Mouse (Mus musculus) left cerebral cortex, postnatal 25 days (tissue): Measurements from ENCODE around the gene Cbx3. TPM values are rescaled to one million over a fixed set of nuclear protein-coding genes. Genes with fewer than 3 reads are reported as not detected.

Experiments
- DNase-seq, 2 experiments: peaks; one replicate each; pipeline ENCODE4 v3.0.0; 2022; ENCODE audit warnings: low spot score in 2 of 2, mixed read lengths in 1 of 2
- intact Hi-C: fragments of 180-260 bp; cut with DNase I; formaldehyde crosslinking; loops from one replicate; pipeline ENCODE4 v1.15.1; 2025
- total RNA-seq, 2 experiments: library from RNA; stranded (reverse); gene quantifications; 2 replicates each; pipeline ENCODE4 v1.2.3; 2021

Gene Cbx3
- total RNA-seq: 100 to 1,000 TPM; 134 to 138 TPM

DNA sequence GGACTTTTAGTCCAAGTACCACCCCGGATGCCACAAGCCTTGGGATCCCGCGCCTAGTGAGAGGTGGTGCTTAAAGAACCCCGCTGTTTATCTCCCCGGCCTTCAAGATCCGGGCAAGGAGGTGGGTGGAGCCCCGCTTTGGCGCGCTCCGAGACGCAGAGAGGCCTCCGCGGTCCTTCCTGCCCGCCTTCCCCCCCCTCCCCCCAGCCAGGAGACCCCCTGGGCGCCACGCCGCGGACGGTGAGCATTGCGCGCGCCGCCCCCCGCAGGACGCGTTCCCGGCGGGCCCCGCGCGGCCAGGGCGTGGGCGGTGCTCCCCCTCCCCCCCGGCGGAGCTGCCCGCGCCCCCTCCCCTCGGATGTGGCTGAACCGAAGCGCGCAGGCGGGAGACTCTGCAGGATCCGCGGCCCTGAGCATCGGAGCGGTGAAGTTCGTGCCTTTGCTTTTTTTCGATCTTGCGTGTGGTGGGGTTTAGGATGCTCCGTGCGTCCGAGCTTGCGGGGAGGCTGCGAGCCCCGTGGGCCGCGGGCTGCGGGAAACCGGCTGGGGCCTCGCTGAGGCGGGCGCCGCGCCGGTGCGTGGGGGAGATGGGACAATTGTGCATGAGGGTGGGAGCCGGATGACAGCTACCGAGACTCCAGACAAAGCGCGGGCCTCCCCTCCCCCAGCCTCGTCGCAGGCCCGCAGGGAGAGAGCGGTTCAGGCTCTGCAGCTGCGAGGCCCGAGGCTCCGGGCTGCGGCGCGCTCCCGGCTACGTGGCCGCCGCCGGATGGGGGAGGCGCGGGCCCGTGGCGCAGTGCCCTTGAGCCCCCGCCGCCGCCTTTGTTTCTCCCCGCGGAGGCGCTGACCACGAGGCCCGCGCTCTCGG lies at the start of gene Cbx3:
Gene Cbx3 (plus strand): TSS at position 50 of the 868 bp plus-strand sequence.
- peak; percentile 77 to 90 for DNase-seq
- intact Hi-C loops: loop anchor here (1.0 to 5.0 kb wide), 2 partner anchors 54 to 387 kb away; no protein-coding TSS in a partner anchor

DNA sequence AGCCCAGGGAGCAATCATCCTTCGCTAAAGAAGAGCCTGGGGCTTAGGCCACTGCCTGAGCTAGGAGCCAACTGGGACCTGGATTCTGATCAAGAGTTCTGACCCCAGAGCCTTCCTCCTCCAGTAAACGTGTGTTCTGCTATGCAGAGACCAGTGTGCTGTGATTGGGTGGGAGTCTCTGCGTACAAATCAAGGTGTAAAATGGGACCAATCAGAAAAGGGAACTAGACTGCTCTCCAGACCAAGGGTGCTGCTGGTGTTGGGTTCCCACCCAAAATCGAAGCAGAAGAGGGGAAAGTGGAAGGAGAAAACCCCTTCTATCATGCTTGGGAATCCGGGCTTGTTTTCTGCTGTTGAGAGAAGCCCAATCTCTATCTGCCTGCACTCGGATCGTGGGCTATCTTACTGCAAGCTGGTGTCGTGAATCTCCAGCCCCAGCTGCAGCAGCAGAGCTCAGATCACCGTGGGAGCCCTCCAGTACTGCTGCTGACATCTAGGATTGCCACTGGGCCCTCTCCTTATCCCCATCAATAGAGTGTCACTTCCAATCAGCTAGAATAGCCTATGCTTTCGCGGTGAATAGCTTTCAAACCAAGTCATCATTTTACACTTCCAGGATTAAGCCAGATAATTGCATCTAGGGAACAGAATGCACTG lies 46.6 kb upstream of the Cbx3 start:
- intact Hi-C loops: no loop called here
- DNase-seq: no peak

DNA sequence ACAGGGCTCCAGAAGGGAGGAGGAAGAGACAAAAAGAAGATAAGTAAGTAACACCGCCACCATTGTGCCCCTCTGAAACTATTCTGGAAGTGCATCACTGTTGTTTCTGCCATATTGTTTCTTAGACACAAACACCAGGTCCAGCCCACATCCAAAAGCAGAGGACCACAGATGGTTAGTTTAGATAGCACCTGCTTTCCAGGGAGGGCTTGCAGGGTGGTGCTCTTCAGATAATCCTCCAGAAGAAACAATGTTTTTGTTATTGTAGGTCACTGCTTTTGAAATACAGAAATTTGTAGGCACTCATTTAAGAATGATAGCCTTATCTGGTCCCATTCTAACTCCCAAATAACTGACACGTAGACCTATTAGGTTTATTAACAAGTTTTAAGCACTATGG lies 45.6 kb upstream of the Cbx3 start:
- intact Hi-C loops: no loop called here
- no peak for DNase-seq

DNA sequence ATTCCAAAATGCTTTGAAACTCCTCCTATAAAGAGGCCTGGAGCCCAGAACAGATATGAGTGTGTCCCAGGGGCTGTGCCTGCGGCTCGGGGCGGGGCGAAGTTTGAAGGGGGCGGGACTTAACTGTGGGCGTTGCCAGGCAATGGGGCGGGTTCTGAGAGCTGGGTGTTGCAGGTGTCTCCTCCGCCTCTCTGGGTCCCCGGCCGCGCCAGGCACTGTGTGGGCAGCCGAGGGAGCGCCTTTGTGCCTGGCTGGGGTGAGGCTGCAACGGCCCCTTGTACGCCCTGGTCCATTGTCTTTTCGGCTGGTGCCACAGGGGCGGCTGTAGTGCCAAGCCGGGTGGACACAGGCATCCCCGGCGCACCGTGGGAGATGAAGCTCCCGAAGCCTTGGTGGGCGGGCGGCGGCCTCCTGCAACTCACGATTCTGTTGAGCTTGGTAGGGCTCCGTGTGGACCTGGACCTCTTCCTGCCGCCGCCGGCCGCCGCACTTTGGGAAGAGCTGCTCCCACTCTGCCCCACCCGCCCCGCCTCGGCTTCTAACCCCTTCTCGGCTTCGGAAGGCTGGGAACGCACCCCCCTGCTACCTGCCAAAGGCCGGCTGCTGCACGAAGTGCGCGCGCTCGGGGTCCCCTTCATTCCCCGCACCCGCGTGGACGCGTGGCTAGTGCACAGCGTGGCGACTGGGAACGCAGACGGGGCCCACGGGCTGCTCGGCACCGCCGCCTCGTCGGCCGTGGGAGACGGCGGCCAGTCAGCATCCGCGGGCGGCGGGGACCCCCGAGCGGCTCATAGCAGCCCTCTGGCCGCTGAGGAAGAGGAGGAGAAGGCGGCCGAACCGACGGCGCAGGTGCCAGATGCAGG lies 37.4 kb upstream of the Cbx3 start, which contains the start of gene Nfe2l3:
Gene Nfe2l3 (plus strand): TSS at position 136 of the 863 bp plus-strand sequence.
- DNase-seq: peak; percentile 29 to 35
- intact Hi-C loops: no loop called here

GRCm38 (mm10) chr6:51434270-51434669 lies 35.9 kb upstream of the Cbx3 start:
- intact Hi-C loops: no loop called here
- DNase-seq: no peak

- intact Hi-C loops: no loop called here
- no peak for DNase-seq
These were observed 32.5 kb upstream of the Cbx3 start for GRCm38 (mm10) chr6:51437665-51438064.

GRCm38 (mm10) chr6:51438826-51439330 lies 31.3 kb upstream of the Cbx3 start:
- peak in 1 of 2 experiments; percentile 44 for DNase-seq

DNA sequence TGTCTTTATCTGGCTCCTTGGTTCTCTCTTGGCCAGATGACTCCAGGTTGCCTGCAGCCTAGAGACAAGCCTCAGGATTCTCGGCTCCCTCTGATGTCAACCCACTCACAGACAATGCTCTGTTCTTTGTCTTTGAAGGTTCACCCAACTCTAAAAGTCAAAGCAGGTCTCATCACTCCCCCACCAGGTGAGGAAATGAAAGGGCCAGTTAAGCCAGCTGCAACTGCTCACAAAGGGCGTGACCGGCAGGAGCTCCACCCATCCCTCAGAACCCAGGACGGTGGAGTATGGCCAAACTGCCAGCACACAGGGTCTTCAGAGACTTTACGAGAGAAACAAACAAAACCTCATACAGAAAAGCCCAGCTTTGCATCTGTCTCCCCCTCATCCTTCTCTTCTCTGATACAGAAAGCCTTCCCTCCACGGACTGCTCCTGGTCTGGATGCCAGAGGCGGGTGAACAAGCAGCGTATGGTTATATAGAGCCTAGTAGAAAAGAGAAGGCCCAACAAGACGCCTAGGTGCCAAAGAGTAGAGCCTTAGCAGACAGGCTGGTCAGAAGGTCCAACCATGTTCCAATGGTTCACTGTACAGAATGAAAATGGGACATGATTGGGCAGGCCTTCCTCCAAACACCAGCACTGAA lies 27.8 kb upstream of the Cbx3 start:
- no peak for DNase-seq
- intact Hi-C loops: no loop called here

More at GRCm38 (mm10) chr6:51438826-51439330, 31.3 kb upstream of the Cbx3 start:
- intact Hi-C loops: no loop called here

DNA sequence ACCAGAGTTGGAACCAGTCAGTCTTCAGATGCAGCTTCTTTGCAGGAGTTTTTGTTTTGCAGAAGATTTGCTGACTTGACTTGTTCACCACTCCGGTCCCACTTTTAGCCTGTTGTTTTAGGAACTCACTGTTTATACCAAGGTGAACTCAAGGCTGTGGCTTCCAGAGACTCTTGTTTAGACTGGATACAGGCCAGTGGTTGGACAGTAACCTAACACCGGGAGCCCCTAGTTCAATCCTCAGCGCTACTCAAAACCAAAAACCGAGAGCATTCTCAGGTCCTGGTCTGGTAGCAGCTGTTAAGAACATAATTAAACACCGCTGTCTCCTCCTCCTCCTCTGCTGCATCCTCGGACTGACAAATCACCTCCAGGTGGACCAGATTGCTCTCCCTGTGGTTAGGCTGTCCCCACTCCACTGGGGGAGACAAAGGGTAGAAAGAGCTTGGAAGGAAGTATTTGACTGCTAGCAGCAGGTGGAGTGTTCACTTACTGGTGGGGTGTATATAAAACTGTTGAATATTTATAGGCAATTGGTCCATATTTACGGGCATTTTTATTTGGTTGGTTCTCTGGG lies 17.1 kb upstream of the Cbx3 start:
- DNase-seq: no peak
- intact Hi-C loops: no loop called here

DNA sequence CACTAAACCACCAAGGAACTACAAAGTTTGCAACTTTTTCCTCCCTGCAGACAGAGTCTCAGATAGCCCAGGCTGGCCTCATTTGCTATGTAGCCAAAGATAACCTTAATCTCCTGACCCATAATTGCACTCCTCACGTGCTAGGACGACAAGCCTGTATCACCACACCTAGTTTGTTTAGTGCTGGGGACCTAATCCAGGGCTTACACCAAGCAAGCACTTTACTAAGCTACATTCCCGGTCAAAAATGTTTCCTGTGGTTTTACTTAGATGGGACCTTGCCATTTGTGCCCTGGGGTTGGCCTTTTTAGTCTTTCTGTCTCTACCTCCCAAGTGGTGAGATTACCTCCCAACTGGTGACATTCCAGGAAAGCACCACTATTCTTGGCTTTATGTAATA lies 15.2 kb upstream of the Cbx3 start:
- intact Hi-C loops: no loop called here
- DNase-seq: no peak

DNA sequence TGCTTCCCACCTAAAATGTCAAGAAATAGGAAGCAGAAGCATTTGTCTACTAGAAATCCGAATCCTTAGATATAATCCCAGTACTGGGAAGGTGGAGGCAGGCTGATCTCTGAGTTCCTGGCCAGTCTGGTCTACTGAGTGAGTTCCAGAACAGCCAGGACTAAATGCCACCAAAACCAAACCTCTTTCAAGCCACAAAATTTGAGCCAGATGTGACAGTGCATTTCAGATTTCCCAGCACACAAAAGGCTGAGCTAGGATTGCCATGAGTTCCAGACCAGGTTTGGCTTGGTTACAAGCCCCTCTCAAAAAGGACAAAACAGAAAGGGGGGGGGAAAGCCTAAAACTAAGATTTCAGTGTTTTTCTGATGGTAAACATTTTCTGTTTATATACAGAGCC lies 14.0 kb upstream of the Cbx3 start:
- intact Hi-C loops: no loop called here
- no peak for DNase-seq

GRCm38 (mm10) chr6:51457283-51457682 lies 12.9 kb upstream of the Cbx3 start:
- intact Hi-C loops: no loop called here
- no peak for DNase-seq

DNA sequence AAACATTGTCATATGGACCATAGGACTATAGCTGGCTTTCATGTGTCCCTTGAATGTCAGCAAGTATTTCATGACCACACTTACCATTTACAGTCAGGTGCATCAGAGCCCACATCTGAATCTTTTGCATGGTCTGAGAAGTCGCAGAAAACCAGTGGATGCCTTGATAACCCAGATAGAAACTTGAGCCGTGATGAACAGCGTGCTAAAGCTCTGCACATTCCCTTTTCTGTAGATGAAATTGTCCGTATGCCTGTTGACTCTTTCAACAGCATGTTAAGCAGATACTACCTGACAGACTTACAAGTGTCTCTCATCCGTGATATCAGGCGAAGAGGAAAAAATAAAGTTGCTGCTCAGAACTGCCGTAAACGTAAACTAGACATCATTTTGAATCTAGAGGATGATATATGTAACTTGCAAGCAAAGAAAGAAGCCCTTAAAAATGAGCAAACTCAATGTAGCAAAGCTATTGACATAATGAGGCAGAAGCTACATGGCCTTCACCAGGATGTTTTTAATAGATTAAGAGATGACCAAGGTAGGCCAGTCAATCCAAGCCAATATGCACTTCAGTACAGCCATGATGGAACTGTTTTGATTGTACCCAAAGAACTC lies 12.3 kb upstream of the Cbx3 start:
- intact Hi-C loops: no loop called here
- DNase-seq: no peak

GRCm38 (mm10) chr6:51458925-51459312 lies 11.2 kb upstream of the Cbx3 start:
- intact Hi-C loops: no loop called here
- no peak for DNase-seq

- DNase-seq: no peak
- intact Hi-C loops: no loop called here
These were observed 10.7 kb upstream of the Cbx3 start for GRCm38 (mm10) chr6:51459313-51460020.

- intact Hi-C loops: no loop called here
- no peak for DNase-seq
These were observed 10.2 kb upstream of the Cbx3 start for GRCm38 (mm10) chr6:51460021-51460360.

DNA sequence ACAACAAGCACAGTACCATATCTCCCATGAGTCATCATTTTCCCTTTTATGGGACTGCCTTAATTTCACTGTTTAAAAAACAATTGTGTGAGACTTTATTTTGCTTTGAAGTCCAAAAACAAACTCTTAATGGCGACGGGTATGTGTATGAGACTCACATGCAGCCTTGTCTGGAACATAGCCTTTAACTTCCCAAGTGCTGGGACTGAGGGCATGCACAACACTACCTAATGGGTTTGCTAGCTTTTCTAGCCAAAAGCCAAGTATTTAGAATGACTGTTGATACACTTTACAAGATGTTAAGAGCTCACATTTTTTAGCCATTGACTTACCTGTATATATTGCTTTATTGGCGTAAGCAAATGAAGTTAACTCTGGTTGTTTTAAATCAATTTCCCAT lies 9.8 kb upstream of the Cbx3 start:
- DNase-seq: no peak
- intact Hi-C loops: no loop called here

GRCm38 (mm10) chr6:51467649-51468048 lies 2.5 kb upstream of the Cbx3 start:
- intact Hi-C loops: loop anchor here (1.0 to 2.0 kb wide), 2 partner anchors 83 to 113 kb away; no protein-coding TSS in a partner anchor
- DNase-seq: no peak
